Mouse (Mus musculus) NIH3T3 (cell line): ENCODE results near the gene Adk.

Experiments used
- DNase-seq: peaks from one replicate; pipeline ENCODE4 v3.0.0-alpha.2; 2012; ENCODE audit warnings: low read depth

The Adk gene

DNA sequence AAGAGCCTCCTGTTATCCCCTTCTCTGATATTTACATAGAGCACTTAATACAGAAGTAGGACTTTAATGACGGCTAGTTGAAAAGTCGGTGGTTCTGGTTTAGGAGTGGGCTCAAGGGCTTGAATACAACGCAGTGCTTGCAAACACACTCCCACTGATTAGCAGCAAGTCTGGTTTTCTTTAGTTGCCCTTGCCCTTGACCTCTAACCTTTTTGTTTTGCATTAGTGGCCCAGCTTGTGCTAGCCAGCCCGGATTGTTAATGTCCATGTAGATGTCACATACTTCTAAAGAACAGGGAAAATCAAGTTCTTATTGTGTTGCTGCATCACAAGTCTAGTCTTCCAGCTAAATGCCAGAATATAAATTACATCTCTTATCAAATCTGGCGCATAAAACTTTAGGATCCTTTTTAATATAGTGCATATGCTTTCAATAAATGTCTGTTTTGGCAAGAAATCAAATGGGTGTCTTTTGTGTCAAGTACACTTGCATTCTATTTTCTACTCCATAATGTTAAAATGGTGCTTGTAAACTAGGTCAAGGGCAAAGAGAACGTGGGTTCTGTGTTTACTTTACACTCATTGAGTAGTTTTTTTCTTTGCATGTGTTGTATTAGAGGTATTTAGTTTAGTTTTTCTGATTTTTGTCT lies 296.4 kb downstream of the Adk start:
- DNase-seq: peak; percentile 74

DNA sequence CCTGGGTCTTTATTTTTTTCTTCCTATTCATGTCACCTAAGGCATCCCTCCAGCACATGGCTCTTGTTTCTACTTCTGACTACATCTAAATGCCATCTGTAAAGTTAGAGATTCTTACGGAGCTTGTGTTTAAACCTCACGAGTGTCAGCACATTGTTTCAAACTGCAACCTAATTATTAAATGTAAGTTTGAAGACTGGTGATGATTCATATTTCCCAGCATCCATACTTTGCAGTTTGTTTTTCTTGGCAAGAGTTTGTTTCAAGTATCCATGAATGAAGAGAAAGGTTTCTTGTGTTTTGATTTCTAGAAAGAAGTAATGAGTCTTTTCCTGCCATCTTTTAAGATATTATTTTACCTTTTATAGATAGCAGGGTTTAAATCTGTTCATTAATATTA lies 299.3 kb downstream of the Adk start:
- DNase-seq: peak; percentile 75

DNA sequence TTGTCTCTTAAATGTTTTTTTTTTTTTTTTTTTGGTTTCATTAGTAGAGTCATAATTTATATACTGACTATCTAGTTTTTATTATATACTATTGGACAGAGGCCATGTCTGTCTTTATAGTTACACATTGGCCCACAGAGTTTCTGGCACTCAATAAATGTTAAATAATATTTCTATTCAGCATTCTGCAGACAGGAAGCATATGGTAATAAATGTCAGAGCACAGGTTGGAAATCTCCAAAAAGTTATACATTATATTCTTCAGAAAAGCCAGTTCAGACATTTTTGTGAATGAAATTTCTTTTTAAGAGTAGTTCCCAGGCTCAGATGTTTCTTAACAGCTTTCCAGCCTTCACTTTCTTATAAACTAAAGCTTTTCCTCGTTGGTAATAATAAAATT lies 303.9 kb downstream of the Adk start:
- DNase-seq: no peak

DNA sequence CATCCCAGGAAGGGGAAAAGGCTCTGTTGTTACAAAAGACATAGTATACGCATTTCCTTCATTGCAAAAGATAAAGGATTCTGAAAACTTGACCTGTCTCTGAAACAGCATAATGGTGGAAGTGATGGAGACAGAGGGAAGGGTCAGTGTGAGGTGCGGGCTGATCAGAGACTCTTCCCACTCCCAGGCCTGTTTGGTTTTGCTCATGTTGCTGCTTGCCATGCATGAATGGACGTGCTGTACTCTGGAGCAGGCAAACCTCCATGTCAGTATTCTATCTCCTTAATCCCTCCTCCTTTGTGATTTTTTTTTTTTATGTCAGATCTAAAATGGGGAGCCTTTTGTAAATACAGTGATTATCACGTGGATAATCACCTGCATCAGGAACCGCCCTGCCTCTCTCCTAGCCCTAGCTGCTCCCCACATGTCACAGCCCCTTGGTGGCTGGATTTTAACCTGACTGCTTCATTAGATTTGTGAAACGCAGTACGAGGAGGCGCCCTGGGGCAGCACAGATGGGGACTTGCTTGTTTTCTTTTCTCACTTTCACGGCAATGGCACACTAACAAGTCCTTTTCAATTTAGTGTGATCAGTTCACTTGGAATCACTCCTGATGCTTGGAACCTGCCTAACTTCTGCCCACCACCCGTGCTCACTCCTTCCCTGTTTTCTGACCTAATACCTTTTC lies 307.0 kb downstream of the Adk start:
- DNase-seq: no peak

DNA sequence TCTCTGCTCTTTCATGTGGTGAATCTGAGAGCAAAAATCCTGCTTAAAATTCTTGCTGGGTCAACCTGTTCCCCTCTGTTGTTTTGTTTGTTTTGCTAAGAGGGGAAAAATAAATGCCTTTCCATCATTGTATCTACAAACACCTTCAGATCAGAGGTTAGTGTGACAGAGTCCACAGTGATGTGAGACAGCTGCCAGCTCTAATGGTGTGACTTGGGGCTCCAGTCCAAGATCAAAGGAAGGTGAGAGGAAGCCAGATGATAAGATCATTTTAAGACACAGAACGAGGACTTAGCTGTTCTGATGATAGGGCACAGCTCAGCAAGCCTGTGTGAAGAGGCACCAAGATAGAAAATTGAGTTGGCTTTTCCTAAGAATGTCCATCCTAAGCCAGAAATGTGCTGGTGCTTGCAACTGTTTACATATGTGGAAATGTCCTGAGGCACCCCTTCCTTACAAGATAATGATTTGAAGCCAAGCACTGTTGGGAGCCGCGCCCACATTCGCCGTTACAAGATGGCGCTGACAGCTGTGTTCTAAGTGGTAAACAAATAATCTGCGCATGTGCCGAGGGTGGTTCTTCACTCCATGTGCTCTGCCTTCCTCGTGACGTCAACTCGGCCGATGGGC lies 307.6 kb downstream of the Adk start:
- DNase-seq: no peak

DNA sequence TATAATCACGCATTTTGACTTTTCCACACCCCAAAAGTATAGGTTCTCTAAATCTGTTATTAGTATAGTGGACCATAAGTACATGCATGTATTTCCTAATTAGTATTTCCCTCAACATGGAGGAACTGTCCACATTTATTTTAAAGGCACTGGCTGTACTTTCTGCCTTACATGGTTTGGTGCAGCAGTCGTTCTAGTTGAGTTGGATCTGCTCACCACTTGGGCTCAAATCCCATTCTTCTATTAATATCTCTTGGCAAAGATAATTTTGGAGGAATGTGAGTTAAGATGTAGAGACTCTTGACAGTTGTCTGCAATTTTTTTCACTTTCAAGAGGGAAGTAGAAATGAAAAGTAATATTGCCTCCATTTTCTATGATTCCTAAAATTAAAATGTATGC lies 314.7 kb downstream of the Adk start:
- peak; percentile 75 for DNase-seq

DNA sequence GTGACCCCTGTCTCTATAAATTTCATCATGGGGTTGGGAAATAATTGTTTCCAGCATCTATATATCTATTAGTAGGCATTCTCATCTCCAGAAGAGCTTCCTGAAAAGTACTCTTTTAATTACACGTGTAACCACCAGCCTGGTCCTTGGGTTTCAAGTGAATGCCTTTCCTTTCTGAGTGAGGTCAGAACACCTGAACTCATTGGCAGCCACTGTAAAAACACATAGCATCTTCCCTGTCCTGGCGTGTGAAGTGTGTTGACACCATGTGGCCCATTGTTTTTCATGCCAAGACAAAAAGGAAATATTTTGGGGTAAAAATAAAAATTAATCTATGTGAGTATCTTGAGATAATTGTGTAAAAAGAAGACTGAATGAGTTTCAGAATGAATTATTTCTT lies 316.2 kb downstream of the Adk start:
- peak; percentile 20 for DNase-seq

DNA sequence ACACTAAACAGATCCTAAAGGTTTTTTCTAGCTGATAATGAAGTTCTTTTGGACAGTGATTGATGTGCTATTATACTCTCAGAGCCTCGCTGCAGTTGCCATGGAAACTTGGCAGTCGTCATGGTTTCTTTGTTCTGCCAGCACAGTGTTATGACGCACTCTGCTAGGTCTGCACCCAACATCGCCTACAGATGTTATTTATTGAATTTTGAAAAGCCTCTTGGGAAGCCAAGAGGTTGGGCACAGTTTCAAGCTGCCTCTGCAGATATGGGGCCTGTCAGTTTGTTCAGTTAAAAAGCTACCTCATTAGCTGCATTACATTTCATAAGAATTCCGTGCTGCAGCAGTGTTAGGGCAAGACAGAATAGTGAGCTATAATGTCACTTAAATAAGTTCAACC lies 316.8 kb downstream of the Adk start:
- DNase-seq: peak; percentile 97

DNA sequence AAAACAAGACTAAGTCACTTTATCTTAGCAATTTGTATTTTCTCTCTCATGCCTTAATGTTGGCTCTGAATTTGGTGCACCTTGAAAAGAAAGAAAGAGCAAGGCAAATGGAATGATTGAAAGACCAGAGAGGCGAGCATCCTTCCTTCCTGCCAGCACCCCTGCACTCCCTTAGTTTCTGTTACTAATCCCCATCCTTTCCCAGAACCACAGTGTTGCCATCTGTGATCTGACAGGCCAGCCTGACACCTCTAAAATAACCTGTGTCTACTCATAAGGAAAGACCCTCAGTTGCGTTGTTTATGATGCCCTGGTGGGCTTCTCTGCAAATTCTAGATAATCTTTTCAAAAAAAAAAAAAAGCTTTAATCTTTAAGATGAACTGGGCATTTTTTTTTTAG lies 319.6 kb downstream of the Adk start:
- DNase-seq: no peak

DNA sequence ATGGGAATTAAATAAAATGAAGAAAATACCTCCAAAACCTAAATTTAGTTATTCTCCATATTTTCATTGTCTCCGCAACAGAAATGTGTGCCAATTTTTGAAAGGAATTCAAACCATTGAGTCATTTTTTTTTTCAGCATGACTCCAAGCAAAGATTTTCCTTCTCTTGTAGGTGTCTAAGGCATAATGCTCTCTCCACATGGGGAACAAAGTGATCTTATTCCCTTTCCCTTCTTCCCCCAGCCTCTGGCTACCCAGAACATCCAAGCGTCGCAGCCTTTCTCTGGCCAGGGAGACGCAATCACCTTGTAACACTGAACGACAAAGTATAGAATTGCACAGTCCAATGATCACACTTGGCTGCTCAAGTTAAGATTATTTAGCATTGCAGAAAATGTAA lies 320.3 kb downstream of the Adk start:
- DNase-seq: no peak

DNA sequence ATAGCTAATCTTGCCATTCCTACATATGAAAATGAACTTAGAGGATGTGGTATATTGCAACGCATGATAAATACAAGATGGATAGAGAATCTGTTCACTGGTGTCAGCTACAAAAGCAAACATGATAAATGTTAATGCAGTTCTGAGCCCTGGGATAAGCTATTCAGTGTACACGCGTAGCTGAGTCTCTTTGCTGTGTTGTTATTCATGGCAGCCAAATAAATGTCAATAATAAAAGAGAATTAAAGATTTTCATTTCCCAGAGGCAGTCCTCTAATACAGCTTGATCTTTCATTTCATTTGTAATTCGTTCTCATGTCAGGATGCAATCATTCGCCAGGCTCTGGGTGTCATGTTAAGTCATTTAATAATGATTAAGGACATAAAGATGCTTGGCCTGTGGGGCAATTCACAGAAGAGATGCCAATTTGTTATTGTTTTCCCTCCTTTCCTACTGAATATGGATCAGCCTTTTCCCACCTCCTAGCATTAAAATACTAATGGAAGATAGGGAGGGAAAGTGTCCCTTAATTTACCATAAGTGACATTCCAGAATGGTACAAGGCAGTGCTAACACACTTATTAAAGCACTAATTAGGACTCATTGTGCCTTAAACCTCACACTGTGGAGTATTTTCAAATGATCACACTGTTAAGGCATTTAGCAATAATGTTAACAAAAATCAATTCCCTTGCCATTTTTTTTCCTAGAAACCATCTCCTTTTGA lies 331.5 kb downstream of the Adk start:
- no peak for DNase-seq

DNA sequence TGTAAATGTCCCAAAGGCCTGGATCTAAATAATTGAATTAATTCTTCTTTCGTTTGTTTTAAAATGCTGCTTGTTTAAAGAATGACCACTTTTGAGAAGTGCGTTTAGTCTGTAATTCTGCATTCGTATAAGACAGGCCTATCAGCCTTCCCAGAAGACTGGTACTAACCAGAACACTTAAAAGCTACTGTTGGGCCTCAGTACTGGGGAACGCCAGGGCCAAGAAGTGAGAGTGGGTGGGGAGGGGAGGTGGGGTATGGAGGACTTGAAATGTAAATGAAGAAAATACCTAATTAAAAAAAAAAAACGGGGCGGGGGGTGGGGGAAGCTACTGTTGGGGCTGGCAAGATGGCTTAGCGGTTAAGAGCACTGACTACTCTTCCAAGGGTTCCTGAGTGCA lies 347.1 kb downstream of the Adk start:
- no peak for DNase-seq

DNA sequence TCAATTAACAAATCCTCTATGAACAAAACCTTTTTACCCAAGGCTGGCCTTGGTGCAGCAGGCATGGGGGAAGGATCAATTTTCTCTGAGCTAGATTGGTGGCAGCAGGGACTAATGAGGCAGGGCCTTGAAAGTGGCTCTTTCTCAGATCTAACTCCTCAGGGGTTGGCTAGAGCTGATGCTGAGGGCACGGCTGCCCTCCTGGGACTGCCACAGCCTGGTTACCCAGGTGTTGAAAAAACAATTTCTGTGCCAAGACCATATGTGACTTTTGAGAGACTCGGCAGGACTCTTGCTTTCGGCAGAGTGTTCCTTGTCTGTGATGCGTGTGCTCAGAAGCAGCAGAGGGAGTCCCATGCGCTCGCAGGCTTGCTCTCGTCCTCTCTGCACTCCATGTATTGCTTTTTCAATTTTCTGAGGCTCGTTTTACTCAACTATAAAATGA lies 349.8 kb downstream of the Adk start:
- peak; percentile 3 for DNase-seq

DNA sequence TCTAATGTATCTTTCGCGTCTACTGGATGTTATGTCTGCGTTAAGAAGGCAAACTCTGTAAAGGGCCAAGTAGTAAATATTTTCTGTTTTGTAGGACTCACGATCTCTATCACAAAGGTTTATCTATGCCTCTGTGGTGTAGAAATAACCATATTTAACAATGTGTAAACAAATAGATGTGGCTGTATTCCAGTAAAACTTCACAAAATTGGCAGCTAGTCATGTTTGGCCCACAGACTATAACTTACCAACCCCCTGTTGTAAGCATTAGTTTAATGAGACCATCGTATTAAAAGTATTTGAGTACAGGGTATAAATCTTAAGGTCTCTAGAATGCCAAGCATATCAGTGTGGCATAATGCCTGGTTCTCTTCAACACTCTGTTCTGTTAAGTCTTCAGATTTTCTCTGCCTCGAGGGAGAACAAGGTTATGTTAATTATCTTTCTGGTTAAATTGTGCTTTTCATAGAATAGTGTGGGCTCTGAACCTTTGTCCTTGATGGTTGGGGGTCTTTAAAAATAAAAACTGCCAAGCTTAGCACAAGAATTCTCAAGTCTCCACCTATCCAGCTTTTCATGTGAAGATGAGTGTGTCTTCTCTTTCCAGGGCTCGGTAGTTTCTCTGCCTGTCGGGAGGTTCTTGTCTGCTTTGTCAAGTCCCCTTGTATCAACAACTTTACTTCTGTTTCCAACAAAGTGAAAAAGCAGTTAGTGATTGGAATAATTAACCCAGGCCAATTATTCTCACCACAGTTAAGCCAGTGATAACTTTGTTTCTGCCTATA lies 350.4 kb downstream of the Adk start:
- peak; percentile 50 for DNase-seq

DNA sequence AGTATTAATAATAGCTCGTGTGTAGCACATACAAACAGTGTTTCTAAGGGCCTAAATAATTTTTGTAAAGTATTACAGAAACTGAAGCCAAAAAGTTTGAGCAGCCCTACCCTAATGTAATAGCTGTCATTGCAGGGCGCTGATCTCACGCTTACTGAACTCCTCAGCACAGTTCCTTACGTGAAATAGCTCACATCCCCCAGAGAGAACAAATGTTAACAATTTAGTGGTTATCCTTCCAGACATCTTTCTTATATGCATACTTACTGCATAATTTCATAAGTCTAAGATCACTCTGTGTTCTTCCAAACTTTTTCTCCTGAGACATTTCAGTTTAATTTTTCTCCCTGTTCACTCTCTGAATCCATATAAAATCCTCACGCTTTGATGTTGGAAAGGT lies 354.6 kb downstream of the Adk start:
- DNase-seq: peak; percentile 27

DNA sequence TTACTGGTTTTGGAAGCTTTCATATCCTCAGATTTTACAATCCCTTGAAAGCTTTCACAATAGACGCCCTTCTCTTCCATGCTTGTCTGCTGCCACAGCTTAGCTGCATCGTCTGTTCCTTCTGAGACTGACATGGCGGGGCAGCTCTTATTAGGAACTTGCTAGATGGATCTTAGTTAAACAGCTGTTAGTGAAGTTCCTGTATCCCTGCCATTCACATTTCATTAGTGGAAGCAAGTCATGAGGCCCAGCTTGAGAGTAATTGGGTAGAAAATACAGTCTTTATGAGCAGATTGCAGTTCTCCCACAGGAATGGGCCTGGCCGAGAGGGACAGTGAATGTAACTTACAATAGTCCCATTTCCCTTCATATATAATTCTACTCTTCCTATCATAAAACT lies 356.5 kb downstream of the Adk start:
- no peak for DNase-seq

DNA sequence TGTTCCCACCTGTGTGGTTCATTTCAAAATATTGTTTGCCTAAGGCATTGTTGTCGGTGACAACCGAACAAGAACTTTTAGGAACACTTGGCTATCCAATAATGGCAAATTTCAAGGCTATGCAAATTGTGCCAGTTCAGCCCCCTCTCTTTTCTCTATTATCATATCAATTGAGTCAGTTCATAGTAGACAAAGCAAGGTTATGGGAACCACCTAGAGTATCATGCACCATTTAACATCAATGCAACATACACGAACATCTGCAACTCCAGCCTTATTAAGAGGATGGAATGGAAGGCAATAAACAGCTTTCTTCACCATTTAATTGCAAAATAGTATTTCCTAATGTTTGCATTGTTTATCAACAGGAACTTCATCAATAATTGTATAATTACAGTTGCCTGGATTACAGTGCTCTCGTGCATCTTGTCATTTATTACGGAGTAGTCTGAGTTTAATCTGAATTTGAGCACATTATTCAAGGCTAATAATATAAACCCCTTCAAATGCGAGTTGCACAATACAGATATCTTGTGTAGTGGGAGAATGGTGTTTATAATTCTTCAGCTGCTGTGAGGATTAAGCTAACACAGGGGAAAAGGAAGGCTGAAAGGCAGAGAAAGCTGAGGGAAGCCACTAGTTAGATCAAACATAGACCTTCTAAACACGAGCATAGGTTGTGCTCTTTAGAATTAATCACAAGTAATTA lies 358.5 kb downstream of the Adk start:
- DNase-seq: no peak

DNA sequence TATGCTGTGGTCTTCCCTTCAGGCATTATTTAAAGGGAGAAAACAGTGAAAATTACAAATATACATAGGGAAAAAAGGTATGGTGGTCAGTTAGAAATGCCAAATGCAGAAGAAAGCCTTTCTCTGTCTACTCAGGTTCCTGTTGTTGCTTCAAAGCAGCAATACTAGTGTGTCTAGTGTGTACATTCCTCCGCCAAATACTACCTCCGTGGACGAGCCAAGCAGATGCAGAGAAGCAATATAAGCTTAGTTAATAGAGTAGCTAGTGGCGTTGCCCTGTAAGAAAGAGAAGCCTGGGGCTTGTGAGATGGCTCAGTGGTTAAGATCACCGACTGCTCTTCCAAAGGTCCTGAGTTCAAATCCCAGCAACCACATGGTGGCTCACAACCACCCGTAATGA lies 359.1 kb downstream of the Adk start:
- no peak for DNase-seq

DNA sequence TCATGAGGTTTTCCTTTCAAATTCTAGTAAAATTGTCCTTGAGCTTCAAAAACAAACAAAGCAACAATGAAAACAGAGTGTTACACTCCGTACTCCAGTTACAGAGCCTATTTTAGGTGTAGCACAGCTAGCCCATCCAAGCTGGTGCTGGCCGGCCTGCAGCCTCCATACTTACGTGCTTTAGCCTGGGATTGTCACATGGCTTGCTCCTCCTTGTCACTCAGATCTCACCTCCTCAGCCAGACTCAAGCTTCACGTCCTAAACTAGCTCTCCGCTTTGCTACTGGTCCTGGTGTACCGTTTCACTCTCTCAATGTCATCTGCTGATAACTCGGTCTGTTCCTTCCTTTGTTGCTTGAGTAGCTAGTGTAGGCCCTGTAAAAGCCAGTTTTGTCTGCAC lies 366.0 kb downstream of the Adk start:
- no peak for DNase-seq

DNA sequence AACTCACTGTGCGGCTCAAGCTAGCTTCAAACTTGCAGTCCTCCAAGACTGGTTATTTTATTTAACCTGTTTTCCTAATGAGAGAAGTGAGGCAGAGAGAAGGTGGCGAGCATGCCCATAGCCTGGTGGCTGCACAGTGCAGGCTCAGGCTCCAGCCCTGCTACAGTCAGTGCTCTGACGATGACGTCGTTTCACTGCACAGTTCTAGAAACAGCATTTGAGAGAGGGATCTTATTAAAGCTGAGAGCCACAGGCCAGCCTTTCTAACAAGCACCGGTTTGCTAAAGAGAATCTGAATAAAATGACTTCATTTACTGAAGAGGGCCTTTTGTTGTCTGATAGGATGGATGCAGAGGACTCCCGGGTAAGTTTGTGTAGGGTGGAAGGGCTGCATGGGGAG lies 375.0 kb downstream of the Adk start:
- no peak for DNase-seq

DNA sequence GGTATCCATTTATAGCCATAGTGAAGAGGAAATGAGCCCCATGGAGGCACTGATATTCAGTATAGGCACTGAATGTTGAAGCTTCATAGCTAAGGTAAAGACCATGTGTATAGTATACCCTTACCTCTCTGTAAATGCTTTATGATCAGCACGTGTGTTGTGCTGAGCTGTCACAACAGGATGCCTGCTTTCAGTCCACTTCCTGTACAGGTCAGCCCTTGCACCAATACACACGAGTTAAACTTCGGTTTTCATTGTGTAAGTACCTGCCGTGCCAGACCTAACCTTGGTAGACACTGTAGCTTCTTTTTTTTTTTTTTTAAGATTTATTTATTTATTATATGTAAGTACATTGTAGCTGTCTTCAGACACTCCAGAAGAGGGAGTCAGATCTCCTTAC lies 381.0 kb downstream of the Adk start:
- no peak for DNase-seq
